Mouse (Mus musculus) neural tube, embryonic 13.5 days (tissue): ENCODE results near the gene Gm20388. TPM values are rescaled to one million over a fixed set of nuclear protein-coding genes. Genes with fewer than 3 reads are reported as not detected.

Experiments used
- ATAC-seq: fragments of 200-750 bp; cut with Nextera tagmentation; 2 replicates; pipeline ENCODE4 v1.8.0; 2017; ENCODE audit warnings: low read depth, mild to moderate bottlenecking, moderate TSS enrichment, moderate library complexity
- H3K27ac ChIP-seq: fragments of 300-500 bp; sonication (generic); replicated peaks from 2 replicates; pipeline ENCODE4 v1.5.1; 2015; ENCODE audit warnings: moderate library complexity, mild to moderate bottlenecking, inconsistent platforms
- H3K27me3 ChIP-seq: fragments of 300-500 bp; sonication (generic); 2 replicates; pipeline ENCODE4 v1.6.1; 2015; ENCODE audit warnings: mild to moderate bottlenecking, inconsistent platforms
- H3K36me3 ChIP-seq: fragments of 300-500 bp; sonication (generic); 2 replicates; pipeline ENCODE4 v1.6.1; 2015; ENCODE audit warnings: mild to moderate bottlenecking, inconsistent platforms
- H3K4me1 ChIP-seq: fragments of 300-500 bp; sonication (generic); replicated peaks from 2 replicates; pipeline ENCODE4 v1.6.1; 2015; ENCODE audit warnings: inconsistent platforms
- H3K4me2 ChIP-seq: fragments of 300-500 bp; sonication (generic); 2 replicates; pipeline ENCODE4 v1.6.1; 2015; ENCODE audit warnings: inconsistent platforms, mild to moderate bottlenecking, moderate library complexity
- H3K4me3 ChIP-seq: fragments of 300-500 bp; sonication (generic); 2 replicates; pipeline ENCODE4 v1.5.1; 2015; ENCODE audit warnings: mild to moderate bottlenecking, inconsistent platforms
- H3K9ac ChIP-seq: fragments of 300-500 bp; sonication (generic); 2 replicates; pipeline ENCODE4 v1.6.1; 2015; ENCODE audit warnings: moderate library complexity, mild to moderate bottlenecking, inconsistent platforms
- H3K9me3 ChIP-seq: fragments of 300-500 bp; sonication (generic); 2 replicates; pipeline ENCODE4 v1.6.1; 2016; ENCODE audit warnings: inconsistent platforms
- WGBS: fragments of 180-500 bp; shearing (Covaris S2); methylation state at CpG from one replicate; pipeline ENCODE4 v1.1.7; 2015; 5-methylcytosine and 5-hydroxymethylcytosine counted together
- polyA plus RNA-seq: library from polyadenylated mRNA; unstranded; fragments of >200 nt; fragmentation: Nextera tagmentation; extraction: Ambion mirVana; gene quantifications from 2 replicates; pipeline ENCODE4 v1.2.1, GENCODE M21; 2015

The Gm20388 gene
- polyA plus RNA-seq, 1 experiment from 2014 or later, result 0.27 TPM

- Histone ChIP-seq H3K4me1 (no peaks in the 10 kb centered on the region), H3K9me3 (0 out of 2 replicates have a peak, but pooled peaks cover 3% of the 10 kb centered on the region), H3K27me3 (no peaks in the 10 kb centered on the region), H3K4me2 (no peak overlapping the region), H3K36me3 (no peaks in the 10 kb centered on the region), H3K4me3 (no peak overlapping the region), H3K9ac (no peak overlapping the region), H3K27ac (no peak overlapping the region)
- WGBS, result 92% methylated on average over 15 of the region's 15 CpGs
- no peak for ATAC-seq
These were observed 4452.7 kb downstream of the Gm20388 start for GRCm38 (mm10) chr8:124363337-124363736.

GRCm38 (mm10) chr8:124368213-124368612, 4457.6 kb downstream of the Gm20388 start:
- Histone ChIP-seq H3K27me3 (no peaks in the 10 kb centered on the region), H3K9me3 (no peaks in the 10 kb centered on the region), H3K4me2 (no peak overlapping the region), H3K36me3 (peaks cover 25% of the 10 kb centered on the region), H3K27ac (no peak overlapping the region), H3K4me3 (no peak overlapping the region), H3K9ac (no peak overlapping the region), H3K4me1 (no peaks in the 10 kb centered on the region)
- 18% methylated on average over 8 of the region's 8 CpGs for WGBS
- ATAC-seq, result peak; percentile 40; the same call in 1 of the 2 replicates

- 75% methylated on average over 17 of the region's 17 CpGs for WGBS
- ATAC-seq, result no peak
These were observed 4460.0 kb downstream of the Gm20388 start for GRCm38 (mm10) chr8:124370422-124371183.

GRCm38 (mm10) chr8:124371410-124372123, 4460.9 kb downstream of the Gm20388 start:
- Histone ChIP-seq H3K27ac (no peak overlapping the region), H3K36me3 (peaks cover 35% of the 10 kb centered on the region), H3K4me3 (no peak overlapping the region), H3K9me3 (no peaks in the 10 kb centered on the region), H3K27me3 (no peaks in the 10 kb centered on the region), H3K4me2 (no peak overlapping the region), H3K4me1 (no peaks in the 10 kb centered on the region), H3K9ac (no peak overlapping the region)
- 91% methylated on average over 23 of the region's 23 CpGs for WGBS
- no peak for ATAC-seq

More at GRCm38 (mm10) chr8:124370422-124371183, 4460.0 kb downstream of the Gm20388 start:
- no peaks in the 10 kb centered on the region for H3K9me3 ChIP-seq
- H3K27me3 ChIP-seq, result no peaks in the 10 kb centered on the region
- H3K9ac ChIP-seq, result no peak overlapping the region
- no peak overlapping the region for H3K27ac ChIP-seq
- H3K4me1 ChIP-seq, result no peaks in the 10 kb centered on the region
- H3K4me2 ChIP-seq, result no peak overlapping the region
- peaks cover 35% of the 10 kb centered on the region for H3K36me3 ChIP-seq
- no peak overlapping the region for H3K4me3 ChIP-seq

- H3K9ac ChIP-seq, result no peak overlapping the region
- WGBS, result 93% methylated on average over 5 of the region's 5 CpGs
- H3K4me1 ChIP-seq, result no peaks in the 10 kb centered on the region
- H3K27me3 ChIP-seq, result no peaks in the 10 kb centered on the region
- H3K4me3 ChIP-seq, result no peak overlapping the region
- peaks cover 48% of the 10 kb centered on the region for H3K36me3 ChIP-seq
- H3K4me2 ChIP-seq, result no peak overlapping the region
- no peak overlapping the region for H3K27ac ChIP-seq
- no peaks in the 10 kb centered on the region for H3K9me3 ChIP-seq
- no peak for ATAC-seq
These were observed 4463.1 kb downstream of the Gm20388 start for GRCm38 (mm10) chr8:124373753-124374152.

GRCm38 (mm10) chr8:124375168-124375567, 4464.5 kb downstream of the Gm20388 start:
- H3K27ac ChIP-seq, result no peak overlapping the region
- no peak for ATAC-seq
- 73% methylated on average over 6 of the region's 6 CpGs for WGBS

GRCm38 (mm10) chr8:124375727-124376126, 4465.1 kb downstream of the Gm20388 start:
- Histone ChIP-seq H3K9ac (no peak overlapping the region), H3K27ac (no peak overlapping the region), H3K27me3 (no peaks in the 10 kb centered on the region), H3K9me3 (no peaks in the 10 kb centered on the region), H3K4me3 (no peak overlapping the region), H3K36me3 (peaks cover 37% of the 10 kb centered on the region), H3K4me1 (no peaks in the 10 kb centered on the region), H3K4me2 (no peak overlapping the region)
- ATAC-seq, result no peak
- 81% methylated on average over 9 of the region's 9 CpGs for WGBS

More at GRCm38 (mm10) chr8:124375168-124375567, 4464.5 kb downstream of the Gm20388 start:
- no peaks in the 10 kb centered on the region for H3K9me3 ChIP-seq
- peaks cover 41% of the 10 kb centered on the region for H3K36me3 ChIP-seq
- no peak overlapping the region for H3K4me3 ChIP-seq
- H3K27me3 ChIP-seq, result no peaks in the 10 kb centered on the region
- H3K4me2 ChIP-seq, result no peak overlapping the region
- no peaks in the 10 kb centered on the region for H3K4me1 ChIP-seq
- no peak overlapping the region for H3K9ac ChIP-seq

- no peaks in the 10 kb centered on the region for H3K9me3 ChIP-seq
- no peak overlapping the region for H3K27ac ChIP-seq
- H3K36me3 ChIP-seq, result peaks cover 36% of the 10 kb centered on the region
- ATAC-seq, result no peak
- H3K9ac ChIP-seq, result no peak overlapping the region
- H3K4me1 ChIP-seq, result peaks cover under 1% of the 10 kb centered on the region
- 96% methylated on average over 12 of the region's 12 CpGs for WGBS
- no peak overlapping the region for H3K4me2 ChIP-seq
- no peaks in the 10 kb centered on the region for H3K27me3 ChIP-seq
- no peak overlapping the region for H3K4me3 ChIP-seq
These were observed 4465.8 kb downstream of the Gm20388 start for GRCm38 (mm10) chr8:124376406-124376805.

GRCm38 (mm10) chr8:124379289-124379688, 4468.6 kb downstream of the Gm20388 start:
- Histone ChIP-seq H3K27me3 (no peaks in the 10 kb centered on the region), H3K4me2 (no peak overlapping the region), H3K36me3 (peaks cover 31% of the 10 kb centered on the region), H3K9ac (no peak overlapping the region), H3K4me1 (peaks cover 16% of the 10 kb centered on the region), H3K27ac (no peak overlapping the region), H3K4me3 (no peak overlapping the region), H3K9me3 (no peaks in the 10 kb centered on the region)
- ATAC-seq, result no peak
- WGBS, result 69% methylated on average over 6 of the region's 6 CpGs

GRCm38 (mm10) chr8:124382235-124382634, 4471.6 kb downstream of the Gm20388 start:
- peak overlapping the region; percentile 39; the same call in 1 of the 2 replicates for H3K9ac ChIP-seq
- peak; percentile 73 for ATAC-seq
- no peak overlapping the region for H3K4me2 ChIP-seq
- H3K27ac ChIP-seq, result peak overlapping the region; percentile 79
- no peak overlapping the region for H3K4me3 ChIP-seq
- peaks cover 21% of the 10 kb centered on the region for H3K36me3 ChIP-seq
- H3K4me1 ChIP-seq, result peaks cover 29% of the 10 kb centered on the region
- H3K27me3 ChIP-seq, result no peaks in the 10 kb centered on the region
- no peaks in the 10 kb centered on the region for H3K9me3 ChIP-seq
- WGBS, result 40% methylated on average over 10 of the region's 10 CpGs

GRCm38 (mm10) chr8:124384336-124384735, 4473.7 kb downstream of the Gm20388 start:
- no peak for ATAC-seq
- Histone ChIP-seq H3K27ac (no peak overlapping the region), H3K9ac (no peak overlapping the region), H3K9me3 (no peaks in the 10 kb centered on the region), H3K4me2 (no peak overlapping the region), H3K36me3 (peaks cover 11% of the 10 kb centered on the region), H3K4me1 (peaks cover 31% of the 10 kb centered on the region), H3K27me3 (no peaks in the 10 kb centered on the region), H3K4me3 (no peak overlapping the region)
- 93% methylated on average over 19 of the region's 19 CpGs for WGBS

- Histone ChIP-seq H3K9ac (no peak overlapping the region), H3K4me2 (no peak overlapping the region), H3K36me3 (peaks cover 7% of the 10 kb centered on the region; the same call in 1 of the 2 replicates), H3K9me3 (no peaks in the 10 kb centered on the region), H3K4me1 (peaks cover 30% of the 10 kb centered on the region), H3K27me3 (no peaks in the 10 kb centered on the region), H3K4me3 (no peak overlapping the region), H3K27ac (peak overlapping the region; percentile 34)
- peak; percentile 60 for ATAC-seq
- WGBS, result 58% methylated on average over 23 of the region's 23 CpGs
These were observed 4475.7 kb downstream of the Gm20388 start for GRCm38 (mm10) chr8:124386225-124386899.
